8 mouse cellular contexts compared by ENCODE assay signal in the genomic region with DNA sequence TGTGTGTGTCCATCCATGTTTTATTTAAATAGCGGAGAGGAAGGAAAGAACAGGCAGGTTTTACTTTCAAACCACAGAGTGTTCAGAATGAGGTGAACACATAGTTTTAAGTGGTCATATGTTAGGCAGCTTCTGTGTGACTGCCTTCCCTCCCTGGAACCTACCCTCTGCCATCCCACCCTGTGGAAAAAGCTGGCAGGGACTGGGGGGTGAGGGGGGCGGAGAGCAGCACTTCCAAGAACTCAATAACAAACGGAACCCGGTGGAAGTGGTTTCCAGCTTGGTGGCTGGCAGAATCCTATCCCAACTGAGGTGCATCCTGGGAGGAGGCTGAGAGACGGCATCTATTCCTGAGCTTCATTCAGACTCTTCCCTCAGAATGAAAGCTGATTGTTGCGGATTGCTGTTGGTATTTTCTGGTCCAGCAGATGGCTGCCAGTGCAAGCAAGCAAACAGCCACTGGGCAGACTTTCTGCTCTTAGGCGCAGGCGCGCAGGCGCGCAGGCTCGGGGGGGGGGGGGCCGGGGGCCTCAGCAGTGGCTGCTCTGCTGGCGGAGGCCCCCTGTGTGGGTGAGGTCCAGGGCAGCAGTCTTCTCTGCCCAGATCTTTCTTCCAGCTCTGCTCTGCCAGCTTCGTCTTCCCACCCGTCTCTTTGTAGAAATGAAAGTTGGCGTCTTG. TPM values are rescaled to one million over a fixed set of nuclear protein-coding genes. Genes with fewer than 3 reads are reported as not detected.
DNase-seq lines count a peak whose midpoint lies in the region; ATAC-seq lines count a peak whose summit lies in the region.

No protein-coding gene starts in this region.

- peak overlapping the region; percentile 19 for H3K4me3 ChIP-seq in forebrain, embryonic 14.5 days (ENCODE audit: low read depth, low read length)
- H3K4me3 ChIP-seq in intestine, embryonic 14.5 days (ENCODE audit: low read depth, low read length), result peak overlapping the region; percentile 14
- peak overlapping the region; percentile 90 for H3K4me3 ChIP-seq in megakaryocyte, embryonic 14.5 days (replicated peaks)

- intact Hi-C loops in left cerebral cortex, postnatal 14 days (cut with DNase I), result loop anchor here (10.0 kb wide), 1 partner anchor 108 kb away; no protein-coding TSS in a partner anchor

- peak; percentile 80 for DNase-seq in Muller cell, postnatal 12 days (ENCODE audit: inconsistent ontology term)
- peak; percentile 81 for DNase-seq in forebrain, embryonic 14.5 days (ENCODE audit: low spot score)
- peak; percentile 60 for DNase-seq in intestine, embryonic 14.5 days (ENCODE audit: low spot score)
- peak; percentile 56 to 76 for DNase-seq in left cerebral cortex, postnatal 14 days (ENCODE audit: low spot score in 2 of 2)
- peak; percentile 55 for DNase-seq in right cerebral cortex, postnatal 25 days
- DNase-seq in urinary bladder, postnatal 36 days (ENCODE audit: low spot score in 2 of 2), result no peak

- H3K36me3 ChIP-seq in forebrain, embryonic 14.5 days (ENCODE audit: control insufficient read depth, insufficient read depth, low read length), result no peaks in the 10 kb centered on the region
- H3K36me3 ChIP-seq in intestine, embryonic 14.5 days (ENCODE audit: control insufficient read depth, insufficient read depth, low read length), result no peaks in the 10 kb centered on the region
- peaks cover 9% of the 10 kb centered on the region for H3K36me3 ChIP-seq in megakaryocyte, embryonic 14.5 days (replicated peaks; ENCODE audit: low read length)

- peak overlapping the region; percentile 64 for H3K9ac ChIP-seq in forebrain, embryonic 14.5 days (ENCODE audit: low read length)
- no peak overlapping the region; the same call in 1 of the 2 replicates for H3K9ac ChIP-seq in intestine, embryonic 14.5 days (ENCODE audit: low read length)

- H3K27ac ChIP-seq in forebrain, embryonic 14.5 days (ENCODE audit: low read depth, low read length), result peak overlapping the region; percentile 74
- H3K27ac ChIP-seq in intestine, embryonic 14.5 days (ENCODE audit: low read depth), result peak overlapping the region; percentile 35; the same call in 1 of the 2 replicates

- no peaks in the 10 kb centered on the region for H3K9me3 ChIP-seq in forebrain, embryonic 14.5 days (replicated peaks; ENCODE audit: control insufficient read depth, low read length)
- H3K9me3 ChIP-seq in intestine, embryonic 14.5 days (ENCODE audit: control insufficient read depth, low read length), result no peaks in the 10 kb centered on the region
- H3K9me3 ChIP-seq in megakaryocyte, embryonic 14.5 days, result no peaks in the 10 kb centered on the region

- H3K27me3 ChIP-seq in forebrain, embryonic 14.5 days (replicated peaks; ENCODE audit: control insufficient read depth, insufficient read depth, low read length), result no peaks in the 10 kb centered on the region
- H3K27me3 ChIP-seq in intestine, embryonic 14.5 days (replicated peaks; ENCODE audit: control insufficient read depth, insufficient read depth, low read length), result no peaks in the 10 kb centered on the region
- no peaks in the 10 kb centered on the region for H3K27me3 ChIP-seq in megakaryocyte, embryonic 14.5 days (replicated peaks)

- ATAC-seq in cerebellum, adult (ENCODE audit: insufficient number of reproducible peaks, low FRiP score, low TSS enrichment), result peak; percentile 89
- ATAC-seq in forebrain, embryonic 14.5 days, result peak; percentile 93
- peak; percentile 74 for ATAC-seq in intestine, embryonic 14.5 days (replicated peaks; ENCODE audit: low FRiP score, low TSS enrichment, low read depth)

- H3K4me1 ChIP-seq in forebrain, embryonic 14.5 days (ENCODE audit: control insufficient read depth, insufficient read depth, low read length), result no peaks in the 10 kb centered on the region
- H3K4me1 ChIP-seq in intestine, embryonic 14.5 days (replicated peaks; ENCODE audit: control insufficient read depth, insufficient read depth, low read length), result peaks cover 7% of the 10 kb centered on the region
- peaks cover 82% of the 10 kb centered on the region for H3K4me1 ChIP-seq in megakaryocyte, embryonic 14.5 days

- H3K4me2 ChIP-seq in forebrain, embryonic 14.5 days (ENCODE audit: low read length), result peak overlapping the region; percentile 46
- peak overlapping the region; percentile 47 for H3K4me2 ChIP-seq in intestine, embryonic 14.5 days (ENCODE audit: low read length)

- 26% methylated on average over 11 of the region's 17 CpGs for WGBS in forebrain, embryonic 14.5 days
- 35% methylated on average over 17 of the region's 17 CpGs for WGBS in intestine, embryonic 14.5 days

RNA-seq across cellular contexts. Expression of a gene that starts 14.3 kb away (rescaled TPM):
- polyA plus RNA-seq in forebrain, embryonic 14.5 days (2014; fragmentation: Nextera tagmentation; extraction: Ambion mirVana), result 0.17 and 0.51 TPM in 2 replicates
- 16.8 and 19.6 TPM in 2 replicates for polyA plus RNA-seq in intestine, embryonic 14.5 days (2014; fragmentation: Nextera tagmentation; extraction: Ambion mirVana)
- total RNA-seq in left cerebral cortex, postnatal 14 days (2021), result under 1 TPM; 0.64 to 0.89 TPM
- polyA plus RNA-seq in megakaryocyte, embryonic 14.5 days (2012; ENCODE audit: insufficient read depth, low replicate concordance), result 2.8 and 5.0 TPM in 2 replicates

RNA-seq across cellular contexts. Expression of a gene that starts 29.5 kb away (rescaled TPM):
- polyA plus RNA-seq in forebrain, embryonic 14.5 days (2014; fragmentation: Nextera tagmentation; extraction: Ambion mirVana), result not detected in 2 replicates
- 0.68 TPM in 1 of 2 replicates, not detected in the other for polyA plus RNA-seq in intestine, embryonic 14.5 days (2014; fragmentation: Nextera tagmentation; extraction: Ambion mirVana)
- total RNA-seq in left cerebral cortex, postnatal 14 days (2021), result not detected
- 272 and 1,896 TPM in 2 replicates for polyA plus RNA-seq in megakaryocyte, embryonic 14.5 days (2012; ENCODE audit: insufficient read depth, low replicate concordance)

RNA-seq across cellular contexts. Expression of a gene that starts 29.5 kb away (rescaled TPM):
- 107 and 126 TPM in 2 replicates for polyA plus RNA-seq in forebrain, embryonic 14.5 days (2014; fragmentation: Nextera tagmentation; extraction: Ambion mirVana)
- 176 and 187 TPM in 2 replicates for polyA plus RNA-seq in intestine, embryonic 14.5 days (2014; fragmentation: Nextera tagmentation; extraction: Ambion mirVana)
- 10 to 100 TPM; 88.0 to 89.4 TPM for total RNA-seq in left cerebral cortex, postnatal 14 days (2021)
- 25.9 and 292 TPM in 2 replicates for polyA plus RNA-seq in megakaryocyte, embryonic 14.5 days (2012; ENCODE audit: insufficient read depth, low replicate concordance)

RNA-seq across cellular contexts. Expression of a gene that starts 34.4 kb away (rescaled TPM):
- polyA plus RNA-seq in forebrain, embryonic 14.5 days (2014; fragmentation: Nextera tagmentation; extraction: Ambion mirVana), result 0.71 and 0.83 TPM in 2 replicates
- 0.08 TPM in 1 of 2 replicates, not detected in the other for polyA plus RNA-seq in intestine, embryonic 14.5 days (2014; fragmentation: Nextera tagmentation; extraction: Ambion mirVana)
- 1 to 10 TPM; 1.1 to 1.2 TPM for total RNA-seq in left cerebral cortex, postnatal 14 days (2021)
- polyA plus RNA-seq in megakaryocyte, embryonic 14.5 days (2012; ENCODE audit: insufficient read depth, low replicate concordance), result not detected in 2 replicates

RNA-seq across cellular contexts. Expression of a gene that starts 56.6 kb away (rescaled TPM):
- 0.39 and 0.61 TPM in 2 replicates for polyA plus RNA-seq in forebrain, embryonic 14.5 days (2014; fragmentation: Nextera tagmentation; extraction: Ambion mirVana)
- polyA plus RNA-seq in intestine, embryonic 14.5 days (2014; fragmentation: Nextera tagmentation; extraction: Ambion mirVana), result 0.09 and 0.81 TPM in 2 replicates
- total RNA-seq in left cerebral cortex, postnatal 14 days (2021), result 1 to 10 TPM in 1 of 2 experiments, under 1 TPM in 1; 0.57 to 1.3 TPM
- polyA plus RNA-seq in megakaryocyte, embryonic 14.5 days (2012; ENCODE audit: insufficient read depth, low replicate concordance), result not detected in 2 replicates

Comparison
In these comparisons a context has a peak if more than half of its experiments do, and no peak if none do; other contexts are left out.
1. DNase-seq: peak in Muller cell, postnatal 12 days (single experiment), forebrain, embryonic 14.5 days (single experiment), intestine, embryonic 14.5 days (single experiment), left cerebral cortex, postnatal 14 days (2 of 2) and right cerebral cortex, postnatal 25 days (single experiment); none in urinary bladder, postnatal 36 days (0 of 2).
2. H3K4me3 ChIP-seq: peak in every context shown above with its lines; median percentile 90 in megakaryocyte, embryonic 14.5 days; 19 in forebrain, embryonic 14.5 days; 14 in intestine, embryonic 14.5 days.
3. RNA of a gene that starts 29.5 kb away (polyA plus RNA-seq): 272 to 1,896 TPM in megakaryocyte, embryonic 14.5 days; 0.68 TPM in intestine, embryonic 14.5 days and not detected in forebrain, embryonic 14.5 days; every median in the first group is over 100 times any median in the second.
4. Peak in every context shown above with its lines, with median percentiles within 50 percentile points of each other: ATAC-seq.